Mouse (Mus musculus): ENCODE data around the gene Col5a1. TPM values are rescaled to one million over a fixed set of nuclear protein-coding genes. Genes with fewer than 3 reads are reported as not detected.

Col5a1 gene
- polyA plus RNA-seq, 1 experiment from 2014 or later: 8.5 TPM

DNA sequence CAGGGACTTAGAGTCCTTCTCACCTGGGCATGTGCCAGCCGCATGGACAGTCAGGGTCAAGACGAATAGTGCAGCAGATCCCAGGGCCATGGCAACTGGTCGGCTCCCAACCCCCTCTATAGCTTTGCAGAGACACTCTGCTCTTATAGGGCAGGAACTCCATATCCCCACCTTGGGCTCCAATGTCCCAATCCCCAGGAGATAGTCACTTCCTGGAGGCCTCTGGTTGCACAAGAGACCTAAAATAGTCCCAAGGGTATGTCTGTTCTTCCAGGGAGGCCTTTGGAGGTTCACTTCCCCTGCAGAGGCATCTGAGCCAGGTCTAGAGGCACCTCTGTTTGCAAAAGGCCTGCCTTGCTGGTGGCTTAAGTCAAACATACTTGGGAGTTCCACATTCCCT, 198.5 kb downstream of the Col5a1 start, which contains the start of gene Fcnb:
Fcnb (minus strand) TSS at position 118 of the 400 bp plus-strand sequence.
- H3K4me3 ChIP-seq (replicated peaks; ENCODE audit: low read depth, low read length): no peak within 1 kb of the TSS
- H3K4me2 ChIP-seq (ENCODE audit: low read length): no peak within 1 kb of the TSS
- H3K27ac ChIP-seq (replicated peaks; ENCODE audit: low read depth, low read length): no peak within 1 kb of the TSS

DNA sequence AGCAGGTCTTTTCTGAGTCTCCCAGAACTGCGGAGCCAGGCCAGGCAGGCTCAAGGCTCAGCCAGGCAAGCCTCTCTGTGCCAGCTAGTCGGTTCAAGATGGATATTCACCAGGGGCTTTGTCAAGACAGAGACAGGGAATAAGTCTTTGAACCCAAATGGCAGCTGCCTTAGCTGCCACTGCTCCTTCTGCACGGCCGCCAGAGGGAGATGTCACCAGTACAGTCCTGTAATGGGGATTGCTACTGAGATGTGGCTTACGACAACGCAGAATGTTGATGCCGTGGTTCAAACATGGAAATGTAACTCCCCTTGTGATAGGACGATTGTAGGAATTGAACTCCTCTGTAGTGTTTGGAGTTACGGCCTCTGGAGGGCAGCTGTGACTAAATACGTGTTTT, 199.9 kb downstream of the Col5a1 start:
- 81% methylated on average over 10 of the region's 10 CpGs for WGBS
- Histone ChIP-seq H3K27me3 (ENCODE audit: control insufficient read depth, insufficient read depth, low read length) (no peaks in the 10 kb centered on the region), H3K4me3 (replicated peaks; ENCODE audit: low read depth, low read length) (no peak overlapping the region), H3K36me3 (ENCODE audit: control insufficient read depth, insufficient read depth, low read length) (no peaks in the 10 kb centered on the region), H3K9ac (replicated peaks; ENCODE audit: low read length) (no peak overlapping the region), H3K9me3 (ENCODE audit: control insufficient read depth, low read length) (no peaks in the 10 kb centered on the region), H3K27ac (replicated peaks; ENCODE audit: low read depth, low read length) (no peak overlapping the region), H3K4me1 (ENCODE audit: control insufficient read depth, insufficient read depth, low read length) (peaks cover 16% of the 10 kb centered on the region), H3K4me2 (ENCODE audit: low read length) (no peak overlapping the region)
- DNase-seq (no peak), ATAC-seq (ENCODE audit: low FRiP score, low TSS enrichment) (no peak)

More for the DNA sequence above, 198.5 kb downstream of the Col5a1 start, which contains the start of gene Fcnb:
- no peak for DNase-seq
- 90% methylated on average over 3 of the region's 3 CpGs for WGBS
- ATAC-seq (ENCODE audit: low FRiP score, low TSS enrichment): no peak
- Histone ChIP-seq H3K27me3 (ENCODE audit: control insufficient read depth, insufficient read depth, low read length) (no peaks in the 10 kb centered on the region), H3K9ac (replicated peaks; ENCODE audit: low read length) (no peak within 1 kb of the TSS), H3K36me3 (ENCODE audit: control insufficient read depth, insufficient read depth, low read length) (no peaks in the 10 kb centered on the region), H3K9me3 (ENCODE audit: control insufficient read depth, low read length) (no peaks in the 10 kb centered on the region), H3K4me1 (ENCODE audit: control insufficient read depth, insufficient read depth, low read length) (peaks cover 4% of the 10 kb centered on the region; the same call in 1 of the 2 replicates)

DNA sequence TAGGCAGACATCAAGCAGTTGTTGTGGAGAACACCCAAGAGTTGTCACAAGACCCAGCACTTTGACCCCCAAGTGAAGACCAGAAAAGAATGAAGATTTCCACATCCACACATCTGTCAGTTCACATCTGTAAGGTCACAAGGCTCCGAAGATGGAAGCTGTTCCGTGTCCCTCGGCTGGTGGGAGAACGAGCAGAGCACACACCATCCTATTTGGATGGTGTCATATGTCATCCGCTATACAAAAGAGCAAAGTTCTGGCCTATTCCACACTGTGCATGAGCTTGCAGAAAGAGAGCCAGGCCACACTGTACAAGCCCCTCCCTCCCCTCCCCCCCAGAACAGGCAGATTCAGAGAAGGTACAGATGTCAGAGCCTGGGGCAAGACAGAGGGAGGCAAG, 202.9 kb downstream of the Col5a1 start:
- Histone ChIP-seq H3K4me1 (ENCODE audit: control insufficient read depth, insufficient read depth, low read length) (peaks cover 23% of the 10 kb centered on the region), H3K36me3 (ENCODE audit: control insufficient read depth, insufficient read depth, low read length) (no peaks in the 10 kb centered on the region), H3K4me3 (replicated peaks; ENCODE audit: low read depth, low read length) (no peak overlapping the region), H3K27me3 (ENCODE audit: control insufficient read depth, insufficient read depth, low read length) (no peaks in the 10 kb centered on the region), H3K9me3 (ENCODE audit: control insufficient read depth, low read length) (no peaks in the 10 kb centered on the region), H3K27ac (replicated peaks; ENCODE audit: low read depth, low read length) (no peak overlapping the region), H3K9ac (replicated peaks; ENCODE audit: low read length) (no peak overlapping the region), H3K4me2 (ENCODE audit: low read length) (no peak overlapping the region)
- ATAC-seq (ENCODE audit: low FRiP score, low TSS enrichment) (no peak), DNase-seq (peak; percentile 37)
- 87% methylated on average over 5 of the region's 5 CpGs for WGBS

Other genes starting within 250 kb of the Col5a1 start
- gene Rxra, start 210.0 kb upstream of the Col5a1 start, polyA plus RNA-seq (2014; fragmentation: Nextera tagmentation; extraction: Ambion mirVana): 1.9 and 2.5 TPM in 2 replicates
- gene Fcnb, start 198.5 kb downstream of the Col5a1 start, polyA plus RNA-seq (2014; fragmentation: Nextera tagmentation; extraction: Ambion mirVana): not detected in 2 replicates

Measured in midbrain, embryonic 14.5 days (tissue).